17 mouse cellular contexts compared by ENCODE assay signal in the genomic region with DNA sequence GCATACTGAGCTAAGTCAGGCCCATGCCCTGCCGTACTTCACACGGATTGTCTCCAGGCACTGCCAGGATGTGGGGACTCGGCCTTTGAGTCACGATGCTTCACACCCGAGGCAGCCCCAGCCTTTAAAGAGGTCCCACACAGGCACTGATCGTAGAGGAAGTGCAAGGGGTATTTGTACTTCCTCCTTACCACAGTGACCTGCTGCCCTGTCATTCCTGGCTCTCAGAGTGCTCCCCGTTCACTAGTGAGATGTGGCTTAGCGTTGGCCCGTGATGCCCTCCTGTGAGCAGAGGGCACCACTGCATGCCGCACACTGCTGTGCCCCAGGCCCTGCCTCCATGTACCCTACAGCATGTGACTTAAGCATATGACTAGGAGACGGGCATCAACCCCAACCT.
DNase-seq lines count a peak whose midpoint lies in the region; ATAC-seq and TF ChIP-seq lines count a peak whose summit lies in the region.
"Had no signal": no experiment of that assay in that cellular context is flagged by ENCODE, and none has a peak within 500 bp of the region (broad histone marks: within the 10 kb centered on the region; RNA-seq: fewer than 3 reads in every experiment).

No protein-coding gene starts in this region.

- peak in 1 of 2 experiments; percentile 21 for DNase-seq in cerebellum, adult 2 months
- DNase-seq in cerebellum, adult 11 months: no peak
- no peak for DNase-seq in midbrain, embryonic 10.5 days (ENCODE audit: low spot score)
- peak; percentile 58 for DNase-seq in splenic B cell, adult 2 months (ENCODE audit: low read depth, low spot score)
- no peak for DNase-seq in frontal cortex, postnatal 25 days (ENCODE audit: low spot score in 2 of 2)
- DNase-seq in kidney, adult 18-20 months: no peak
- DNase-seq: adrenal gland, postnatal 36 days; cerebellum, adult 11-12 months; gastrocnemius, adult 2 months; kidney, postnatal 25 days; lung, adult 18-20 months had no signal

- no peak for TF ChIP-seq POLR2A in cerebellum, adult 2 months (IDR thresholded peaks at IDR 0.05; ENCODE audit: borderline replicate concordance, insufficient read depth, low read length)

- H3K27me3 ChIP-seq in cerebellum, adult 2 months (ENCODE audit: control insufficient read depth, insufficient read depth, low read length): no peaks in the 10 kb centered on the region
- no peaks in the 10 kb centered on the region for H3K27me3 ChIP-seq in midbrain, embryonic 10.5 days (ENCODE audit: low read depth, poor library complexity, severe bottlenecking)
- no peaks in the 10 kb centered on the region for H3K27me3 ChIP-seq in midbrain, embryonic 15.5 days (replicated peaks)
- H3K27me3 ChIP-seq in splenic B cell, adult 2 months (ENCODE audit: control insufficient read depth, insufficient read depth, low read length, poor library complexity, severe bottlenecking): no peaks in the 10 kb centered on the region
- H3K27me3 ChIP-seq: hindbrain, embryonic 12.5 days; midbrain, embryonic 12.5 days; neural tube, embryonic 13.5 days had no signal

- no peaks in the 10 kb centered on the region for H3K9me3 ChIP-seq in midbrain, embryonic 10.5 days (replicated peaks)
- H3K9me3 ChIP-seq in midbrain, embryonic 15.5 days: no peaks in the 10 kb centered on the region
- H3K9me3 ChIP-seq: hindbrain, embryonic 12.5 days; midbrain, embryonic 12.5 days; neural tube, embryonic 13.5 days had no signal

- TF ChIP-seq CTCF in cerebellum, adult 2 months (IDR thresholded peaks at IDR 0.05; ENCODE audit: borderline replicate concordance, insufficient read depth, low read depth, low read length): peak; percentile 17; the same call in 1 of the 2 replicates

- H3K9ac ChIP-seq in midbrain, embryonic 15.5 days: no peak overlapping the region
- H3K9ac ChIP-seq: hindbrain, embryonic 12.5 days; midbrain, embryonic 12.5 days; neural tube, embryonic 13.5 days had no signal

- no peak overlapping the region for H3K4me2 ChIP-seq in midbrain, embryonic 15.5 days
- H3K4me2 ChIP-seq: heart, embryonic 11.5 days; hindbrain, embryonic 12.5 days; midbrain, embryonic 12.5 days; neural tube, embryonic 13.5 days had no signal

- ATAC-seq in midbrain, embryonic 15.5 days (replicated peaks): no peak
- peak; percentile 86 for ATAC-seq in granulocyte monocyte progenitor cell, adult 5-6 weeks (replicated peaks; ENCODE audit: poor library complexity, severe bottlenecking)

- no peak overlapping the region for H3K4me3 ChIP-seq in cerebellum, adult 2 months (replicated peaks; ENCODE audit: insufficient read depth, low read depth, low read length)
- no peak overlapping the region for H3K4me3 ChIP-seq in midbrain, embryonic 10.5 days
- no peak overlapping the region for H3K4me3 ChIP-seq in midbrain, embryonic 15.5 days
- H3K4me3 ChIP-seq: gastrocnemius, adult 2 months; hindbrain, embryonic 12.5 days; midbrain, embryonic 12.5 days; neural tube, embryonic 13.5 days had no signal

- peaks cover 46% of the 10 kb centered on the region for H3K4me1 ChIP-seq in cerebellum, adult 2 months (ENCODE audit: control insufficient read depth, insufficient read depth, low read length)
- peaks cover 40% of the 10 kb centered on the region for H3K4me1 ChIP-seq in midbrain, embryonic 10.5 days
- peaks cover 72% of the 10 kb centered on the region for H3K4me1 ChIP-seq in midbrain, embryonic 15.5 days

- H3K36me3 ChIP-seq in midbrain, embryonic 10.5 days: peaks cover 20% of the 10 kb centered on the region
- 0 out of 2 replicates have a peak, but pooled peaks cover 3% of the 10 kb centered on the region for H3K36me3 ChIP-seq in midbrain, embryonic 15.5 days (replicated peaks)
- no peaks in the 10 kb centered on the region for H3K36me3 ChIP-seq in splenic B cell, adult 2 months (ENCODE audit: control insufficient read depth, insufficient read depth, low read length, poor library complexity, severe bottlenecking)

- 80% methylated on average over 11 of the region's 11 CpGs for WGBS in cerebellum, adult 2 months
- whole genome bisulfite sequencing in midbrain, embryonic 10.5 days: 85% methylated on average over 11 of the region's 11 CpGs
- WGBS in midbrain, embryonic 15.5 days: 86% methylated on average over 11 of the region's 11 CpGs

- H3K27ac ChIP-seq in cerebellum, adult 2 months (ENCODE audit: insufficient read depth, low read length): no peak overlapping the region
- 0 out of 2 replicates have a peak overlapping the region, but pooled peaks have one; percentile 10 for H3K27ac ChIP-seq in midbrain, embryonic 10.5 days (replicated peaks)
- H3K27ac ChIP-seq in midbrain, embryonic 15.5 days: no peak overlapping the region
- H3K27ac ChIP-seq: hindbrain, embryonic 12.5 days; midbrain, embryonic 12.5 days; neural tube, embryonic 13.5 days had no signal
